Mouse (Mus musculus): Measurements from ENCODE around the gene Gng3. TPM values are rescaled to one million over a fixed set of nuclear protein-coding genes. Genes with fewer than 3 reads are reported as not detected.
A peak's percentile ranks its signal among the peaks of the same experiment; 100 is the strongest.
"Not testable (repeated sequence)": the region's sequence is repeated elsewhere in the genome, so short reads cannot be mapped to it uniquely, and the experiment has no call there.

Gng3 gene
- polyA plus RNA-seq (2016; fragmentation: Nextera tagmentation; extraction: Ambion mirVana): 60.0 and 104 TPM in 2 replicates

DNA sequence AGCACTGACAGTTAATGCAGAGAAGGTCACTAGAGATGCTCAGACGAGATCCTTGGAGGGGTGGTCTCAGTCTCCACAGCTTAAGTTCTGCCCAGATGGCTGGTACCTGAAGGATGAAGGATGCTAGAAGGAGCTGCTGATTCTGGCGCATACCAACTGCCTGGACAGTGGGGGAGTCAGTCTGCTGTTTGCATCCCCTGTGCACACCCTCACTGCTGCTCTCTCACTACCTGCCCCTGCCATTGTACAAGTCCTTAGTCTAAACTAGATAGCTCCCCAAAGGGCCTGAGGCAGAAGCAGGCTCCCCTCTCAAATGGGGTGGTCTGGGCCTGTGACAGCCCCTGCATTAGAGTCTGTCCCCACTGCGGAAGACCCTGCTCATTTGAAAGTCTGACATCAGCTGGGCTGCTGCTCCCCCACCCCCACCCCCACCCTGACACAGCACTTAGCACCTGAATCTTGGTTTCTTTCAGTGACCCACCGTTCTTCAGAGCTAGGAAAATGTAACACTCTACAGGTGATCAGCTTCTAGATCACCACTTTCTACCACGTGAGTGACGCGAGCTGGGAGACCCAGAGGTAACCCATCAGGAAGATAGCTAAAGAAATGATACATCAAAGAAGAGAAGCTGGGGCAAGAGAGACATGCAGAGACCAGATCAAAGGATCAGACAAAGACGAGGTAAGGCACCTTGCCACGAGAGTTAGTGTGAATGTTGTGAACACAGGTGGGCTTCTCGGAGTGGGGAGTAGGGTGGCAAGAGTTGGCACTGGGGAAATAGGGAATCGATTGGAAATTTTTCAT is at the start of gene Gng3:
Gene Gng3, minus strand, starts transcription at position 92 of the 805 bp plus-strand sequence.
- Histone ChIP-seq H3K27me3 (ENCODE audit: low read depth, poor library complexity, severe bottlenecking) (no peaks in the 10 kb centered on the region), H3K4me3 (peak within 1 kb of the TSS; percentile 61), H3K36me3 (peaks cover 48% of the 10 kb centered on the region), H3K4me1 (peaks cover 46% of the 10 kb centered on the region), H3K27ac (replicated peaks) (peak within 1 kb of the TSS; percentile 98), H3K9me3 (replicated peaks) (no peaks in the 10 kb centered on the region)
- WGBS: 40% methylated on average over 11 of the region's 11 CpGs
- DNase-seq (ENCODE audit: low spot score): peak; percentile 70

GRCm38 (mm10) chr19:8887585-8888463 is 48.8 kb upstream of the Gng3 start:
- Histone ChIP-seq H3K36me3 (peaks cover 21% of the 10 kb centered on the region), H3K27ac (replicated peaks) (peak overlapping the region; percentile 94), H3K27me3 (ENCODE audit: low read depth, poor library complexity, severe bottlenecking) (no peaks in the 10 kb centered on the region), H3K4me1 (peaks cover 29% of the 10 kb centered on the region), H3K9me3 (replicated peaks) (no peaks in the 10 kb centered on the region), H3K4me3 (peak overlapping the region; percentile 77)
- 18% methylated on average over 19 of the region's 19 CpGs for WGBS
- no peak for DNase-seq (ENCODE audit: low spot score)

DNA sequence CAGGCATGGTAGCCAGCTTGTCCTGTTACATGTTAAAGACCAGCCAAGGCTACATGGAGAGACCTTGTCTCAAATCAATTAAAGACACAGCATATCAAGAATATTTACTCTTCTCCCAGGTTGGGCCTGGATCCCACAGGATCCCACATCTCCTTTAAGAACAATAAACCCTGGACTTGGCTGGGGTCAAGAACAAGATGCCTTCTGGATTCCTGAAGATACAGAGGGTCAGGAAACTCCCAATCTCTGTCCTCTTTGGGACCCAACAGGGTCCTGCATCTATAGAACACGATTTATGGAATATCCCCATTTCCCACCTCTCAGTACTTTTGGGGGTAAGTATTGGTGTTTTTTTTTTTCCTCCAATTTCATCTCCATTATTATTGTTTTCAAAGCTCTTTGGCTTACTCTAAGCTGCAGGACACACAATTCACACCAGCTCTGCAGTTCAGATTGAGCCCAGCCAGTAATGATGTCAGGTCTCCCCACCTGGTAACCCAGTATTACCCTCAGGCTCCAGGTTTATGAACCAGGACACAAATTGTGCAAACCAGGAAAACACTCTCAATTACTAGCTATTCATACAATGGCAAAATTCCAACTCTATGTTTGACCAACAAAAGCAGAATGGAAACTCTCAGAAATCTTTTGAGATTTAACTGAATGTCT is 48.1 kb upstream of the Gng3 start:
- WGBS: 57% methylated on average over 1 of the region's 1 CpGs
- peaks cover 24% of the 10 kb centered on the region for H3K4me1 ChIP-seq
- no peak for DNase-seq (ENCODE audit: low spot score)
- H3K27me3 ChIP-seq (ENCODE audit: low read depth, poor library complexity, severe bottlenecking): no peaks in the 10 kb centered on the region
- H3K9me3 ChIP-seq (replicated peaks): no peaks in the 10 kb centered on the region
- H3K4me3 ChIP-seq: peak overlapping the region; percentile 77
- H3K36me3 ChIP-seq: peaks cover 21% of the 10 kb centered on the region
- peak overlapping the region; percentile 94 for H3K27ac ChIP-seq (replicated peaks)

GRCm38 (mm10) chr19:8883616-8884015 is 44.6 kb upstream of the Gng3 start, which contains the start of the genes Lbhd1 and Gm49403:
Gene Lbhd1, plus strand, starts transcription at chr19:8883732.
Gene Gm49403, plus strand, starts transcription at chr19:8883930.
- no peak within 1 kb of the TSS for H3K27ac ChIP-seq (replicated peaks)
- peaks cover 30% of the 10 kb centered on the region for H3K4me1 ChIP-seq
- no peaks in the 10 kb centered on the region for H3K9me3 ChIP-seq (replicated peaks)
- H3K27me3 ChIP-seq (ENCODE audit: low read depth, poor library complexity, severe bottlenecking): no peaks in the 10 kb centered on the region
- H3K36me3 ChIP-seq: 0 out of 2 replicates have a peak, but pooled peaks cover 8% of the 10 kb centered on the region
- no peak within 1 kb of the TSS for H3K4me3 ChIP-seq
- no peak for DNase-seq (ENCODE audit: low spot score)
- 72% methylated on average over 3 of the region's 3 CpGs for WGBS

GRCm38 (mm10) chr19:8881034-8881392 is 42.0 kb upstream of the Gng3 start:
- peaks cover 33% of the 10 kb centered on the region for H3K36me3 ChIP-seq
- no peaks in the 10 kb centered on the region for H3K9me3 ChIP-seq (replicated peaks)
- H3K4me1 ChIP-seq: peaks cover 15% of the 10 kb centered on the region
- H3K4me3 ChIP-seq: peak overlapping the region; percentile 78
- H3K27me3 ChIP-seq (ENCODE audit: low read depth, poor library complexity, severe bottlenecking): no peaks in the 10 kb centered on the region
- WGBS: 22% methylated on average over 3 of the region's 3 CpGs
- peak overlapping the region; percentile 89 for H3K27ac ChIP-seq (replicated peaks)
- DNase-seq (ENCODE audit: low spot score): no peak

GRCm38 (mm10) chr19:8880311-8881033 is 41.5 kb upstream of the Gng3 start, which contains the start of gene Uqcc3:
Gene Uqcc3, minus strand, starts transcription at chr19:8880923.
- peaks cover 39% of the 10 kb centered on the region for H3K36me3 ChIP-seq
- under 1% methylated on average over 42 of the region's 42 CpGs for WGBS
- peak; percentile 83 for DNase-seq (ENCODE audit: low spot score)
- no peaks in the 10 kb centered on the region for H3K27me3 ChIP-seq (ENCODE audit: low read depth, poor library complexity, severe bottlenecking)
- peak within 1 kb of the TSS; percentile 89 for H3K27ac ChIP-seq (replicated peaks)
- peaks cover 15% of the 10 kb centered on the region for H3K4me1 ChIP-seq
- H3K4me3 ChIP-seq: peak within 1 kb of the TSS; percentile 78
- no peaks in the 10 kb centered on the region for H3K9me3 ChIP-seq (replicated peaks)

DNA sequence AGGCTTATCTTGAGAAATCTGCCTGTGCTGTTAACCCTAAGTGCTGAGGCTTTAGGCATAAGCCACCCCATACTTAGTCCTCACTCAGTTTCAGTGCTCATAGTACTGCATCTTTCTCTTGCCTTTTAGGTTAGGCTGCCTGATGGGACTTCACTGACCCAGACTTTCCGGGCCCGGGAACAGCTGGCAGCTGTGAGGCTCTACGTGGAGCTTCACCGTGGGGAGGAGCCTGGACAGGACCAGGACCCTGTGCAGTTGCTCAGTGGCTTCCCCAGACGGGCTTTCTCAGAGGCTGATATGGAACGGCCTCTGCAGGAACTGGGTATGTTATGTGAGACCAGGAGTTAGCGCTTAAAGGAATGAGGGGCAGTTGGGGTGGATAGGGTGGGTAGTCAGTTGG is 36.0 kb upstream of the Gng3 start:
- H3K4me3 ChIP-seq: no peak overlapping the region
- peaks cover 21% of the 10 kb centered on the region for H3K4me1 ChIP-seq
- peaks cover 65% of the 10 kb centered on the region for H3K36me3 ChIP-seq
- no peak overlapping the region for H3K27ac ChIP-seq (replicated peaks)
- no peak for DNase-seq (ENCODE audit: low spot score)
- H3K27me3 ChIP-seq (ENCODE audit: low read depth, poor library complexity, severe bottlenecking): no peaks in the 10 kb centered on the region
- WGBS: 94% methylated on average over 7 of the region's 7 CpGs
- H3K9me3 ChIP-seq (replicated peaks): no peaks in the 10 kb centered on the region

DNA sequence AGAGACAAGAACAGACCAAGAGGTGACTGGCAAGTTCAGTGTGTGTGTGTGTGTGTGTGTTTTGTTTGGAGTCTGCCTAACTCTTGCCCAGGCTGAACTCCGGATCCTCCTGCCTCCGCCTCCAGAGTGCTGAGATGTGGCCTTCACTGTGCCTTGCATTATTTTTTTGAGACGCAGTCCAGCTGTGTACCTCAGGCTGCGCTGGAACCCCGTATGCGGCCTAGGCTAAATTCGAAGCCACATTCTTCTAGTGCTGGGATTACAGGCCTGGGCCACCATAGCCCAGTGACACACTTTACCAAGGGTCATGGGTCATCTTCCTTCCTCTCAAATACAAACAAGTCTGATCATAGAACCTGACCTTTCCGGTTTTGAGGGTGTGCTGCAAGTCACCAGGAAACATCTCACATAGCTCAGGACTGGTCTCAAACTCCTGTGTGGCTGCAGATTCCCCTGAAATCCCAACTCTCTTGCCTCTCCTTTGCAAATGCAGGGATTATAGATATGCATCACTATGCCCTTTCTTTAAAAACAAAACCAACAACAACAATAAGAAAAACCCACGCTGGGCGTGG is 33.4 kb upstream of the Gng3 start:
- Histone ChIP-seq H3K27me3 (ENCODE audit: low read depth, poor library complexity, severe bottlenecking) (no peaks in the 10 kb centered on the region), H3K27ac (replicated peaks) (peak overlapping the region; percentile 92), H3K9me3 (replicated peaks) (no peaks in the 10 kb centered on the region), H3K36me3 (peaks cover 44% of the 10 kb centered on the region), H3K4me3 (peak overlapping the region; percentile 91), H3K4me1 (peaks cover 13% of the 10 kb centered on the region)
- DNase-seq (ENCODE audit: low spot score): no peak
- WGBS: 78% methylated on average over 10 of the region's 10 CpGs

DNA sequence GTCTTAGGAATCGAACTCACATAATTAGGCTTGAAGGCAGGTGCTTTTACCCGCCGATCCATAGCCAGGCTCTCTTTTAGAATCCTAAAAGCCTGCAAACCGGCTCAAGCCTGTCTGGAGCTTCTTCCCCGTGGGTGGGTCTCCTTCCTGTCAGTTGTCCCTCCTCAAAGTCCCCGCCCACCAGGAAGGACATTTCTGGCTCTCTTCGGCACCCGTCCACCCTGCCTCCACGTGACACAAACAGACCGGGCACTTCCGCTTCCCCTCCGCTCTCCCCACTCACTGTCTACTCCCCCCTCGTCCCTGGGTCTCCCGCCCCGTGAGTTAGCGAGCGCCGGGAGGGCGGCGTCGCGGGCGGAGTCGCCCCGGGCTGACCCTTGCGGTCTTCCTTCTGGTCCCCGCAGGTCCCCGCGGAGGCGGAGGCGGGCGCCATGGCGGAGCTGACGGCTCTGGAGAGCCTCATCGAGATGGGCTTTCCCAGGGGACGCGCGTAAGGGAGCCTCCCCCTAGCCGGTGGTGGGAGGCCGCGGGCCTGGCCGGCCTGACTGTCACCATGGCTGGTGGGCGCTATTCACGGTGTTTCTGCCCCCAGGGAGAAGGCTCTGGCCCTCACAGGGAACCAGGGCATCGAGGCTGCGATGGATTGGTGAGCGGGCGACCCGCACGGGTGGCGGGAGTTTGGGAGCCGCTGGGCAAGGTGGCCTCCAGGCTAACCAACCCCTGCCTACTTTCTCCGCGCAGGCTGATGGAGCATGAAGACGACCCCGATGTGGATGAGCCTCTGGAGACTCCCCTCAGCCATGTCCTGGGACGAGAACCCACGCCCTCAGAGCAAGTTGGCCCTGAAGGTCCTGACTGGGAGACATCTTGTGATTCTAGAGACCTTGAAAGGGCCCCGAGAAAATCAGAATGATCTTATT is 32.5 kb upstream of the Gng3 start, which contains the start of gene Ubxn1:
Gene Ubxn1, plus strand, starts transcription at position 230 of the 920 bp plus-strand sequence.
- peaks cover 37% of the 10 kb centered on the region for H3K36me3 ChIP-seq
- peaks cover 13% of the 10 kb centered on the region for H3K4me1 ChIP-seq
- no peaks in the 10 kb centered on the region for H3K9me3 ChIP-seq (replicated peaks)
- DNase-seq (ENCODE audit: low spot score): peak; percentile 96
- WGBS: 2% methylated on average over 59 of the region's 59 CpGs
- peak within 1 kb of the TSS; percentile 91 for H3K4me3 ChIP-seq
- H3K27ac ChIP-seq (replicated peaks): peak within 1 kb of the TSS; percentile 92
- no peaks in the 10 kb centered on the region for H3K27me3 ChIP-seq (ENCODE audit: low read depth, poor library complexity, severe bottlenecking)

DNA sequence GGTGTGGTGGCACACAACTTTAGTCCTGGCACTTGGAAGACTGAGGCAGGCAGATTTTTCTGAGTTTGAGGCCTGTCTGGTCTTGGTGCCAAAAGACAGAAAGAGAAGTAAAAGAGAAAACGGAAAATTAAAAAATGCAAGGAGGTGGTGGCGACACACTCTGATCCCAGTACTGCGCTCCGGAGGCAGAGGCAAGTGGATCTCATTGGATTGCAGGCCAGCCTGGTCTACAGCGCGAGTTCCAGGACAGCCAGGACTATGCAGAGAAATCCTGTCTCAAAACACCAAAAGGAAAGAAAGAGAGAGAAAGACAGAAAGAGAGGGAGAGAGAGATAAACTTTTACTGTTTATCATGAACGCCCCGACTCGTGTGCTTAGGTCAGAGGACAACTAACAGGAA is 31.8 kb upstream of the Gng3 start:
- no peak for DNase-seq (ENCODE audit: low spot score)

DNA sequence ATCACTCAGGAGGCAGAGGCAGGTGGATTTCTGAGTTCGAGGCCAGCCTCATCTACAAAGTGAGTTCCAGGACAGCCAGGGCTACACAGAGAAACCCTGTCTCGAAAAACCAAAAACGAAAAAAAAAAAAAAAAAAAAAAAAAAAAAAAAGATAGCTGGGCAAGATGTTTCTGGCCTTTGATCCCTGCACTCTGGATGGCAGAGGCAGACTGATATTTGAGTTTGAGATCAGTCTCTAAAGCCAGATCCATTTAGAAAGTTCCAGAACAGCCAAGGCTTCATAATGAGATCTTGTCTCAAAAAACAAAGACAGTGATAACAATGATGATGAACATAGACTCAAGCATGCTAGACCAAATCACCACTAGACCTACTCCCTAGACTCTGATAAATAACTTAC is 31.4 kb upstream of the Gng3 start:
- H3K4me1 ChIP-seq: peaks cover 13% of the 10 kb centered on the region
- not testable (repeated sequence) for H3K4me3 ChIP-seq; DNase-seq (ENCODE audit: low spot score); H3K27ac ChIP-seq (replicated peaks); H3K27me3 ChIP-seq (ENCODE audit: low read depth, poor library complexity, severe bottlenecking); H3K9me3 ChIP-seq (replicated peaks)
- peaks cover 25% of the 10 kb centered on the region for H3K36me3 ChIP-seq
- WGBS: 75% methylated on average over 3 of the region's 3 CpGs

More for the DNA sequence above, 31.8 kb upstream of the Gng3 start:
- Histone ChIP-seq H3K36me3 (peaks cover 30% of the 10 kb centered on the region), H3K27me3 (ENCODE audit: low read depth, poor library complexity, severe bottlenecking) (no peaks in the 10 kb centered on the region), H3K9me3 (replicated peaks) (no peaks in the 10 kb centered on the region), H3K4me3 (peak overlapping the region; percentile 91), H3K27ac (replicated peaks) (peak overlapping the region; percentile 92), H3K4me1 (peaks cover 13% of the 10 kb centered on the region)
- WGBS: 67% methylated on average over 9 of the region's 9 CpGs
